Mouse (Mus musculus) splenic B cell, adult 2 months (primary cell): ENCODE measurements around the gene Tssk3.
"Not testable (repeated sequence)": the region's sequence is repeated elsewhere in the genome, so short reads cannot be mapped to it uniquely, and the experiment has no call there.

Source experiments
- DNase-seq: peaks from one replicate; pipeline ENCODE4 v3.0.0-alpha.2; 2011; ENCODE audit warnings: low read depth, low spot score
- H3K27me3 ChIP-seq: 2 replicates; pipeline ENCODE4 v1.6.1; 2012; ENCODE audit warnings: mild to moderate bottlenecking, low read length, moderate library complexity, mixed read lengths; ENCODE audit not compliant: control insufficient read depth, poor library complexity, insufficient read depth, severe bottlenecking
- H3K36me3 ChIP-seq: 2 replicates; pipeline ENCODE4 v1.6.1; 2012; ENCODE audit warnings: mild to moderate bottlenecking, low read length, moderate library complexity, mixed read lengths; ENCODE audit not compliant: control insufficient read depth, poor library complexity, insufficient read depth, severe bottlenecking

Gene Tssk3

DNA sequence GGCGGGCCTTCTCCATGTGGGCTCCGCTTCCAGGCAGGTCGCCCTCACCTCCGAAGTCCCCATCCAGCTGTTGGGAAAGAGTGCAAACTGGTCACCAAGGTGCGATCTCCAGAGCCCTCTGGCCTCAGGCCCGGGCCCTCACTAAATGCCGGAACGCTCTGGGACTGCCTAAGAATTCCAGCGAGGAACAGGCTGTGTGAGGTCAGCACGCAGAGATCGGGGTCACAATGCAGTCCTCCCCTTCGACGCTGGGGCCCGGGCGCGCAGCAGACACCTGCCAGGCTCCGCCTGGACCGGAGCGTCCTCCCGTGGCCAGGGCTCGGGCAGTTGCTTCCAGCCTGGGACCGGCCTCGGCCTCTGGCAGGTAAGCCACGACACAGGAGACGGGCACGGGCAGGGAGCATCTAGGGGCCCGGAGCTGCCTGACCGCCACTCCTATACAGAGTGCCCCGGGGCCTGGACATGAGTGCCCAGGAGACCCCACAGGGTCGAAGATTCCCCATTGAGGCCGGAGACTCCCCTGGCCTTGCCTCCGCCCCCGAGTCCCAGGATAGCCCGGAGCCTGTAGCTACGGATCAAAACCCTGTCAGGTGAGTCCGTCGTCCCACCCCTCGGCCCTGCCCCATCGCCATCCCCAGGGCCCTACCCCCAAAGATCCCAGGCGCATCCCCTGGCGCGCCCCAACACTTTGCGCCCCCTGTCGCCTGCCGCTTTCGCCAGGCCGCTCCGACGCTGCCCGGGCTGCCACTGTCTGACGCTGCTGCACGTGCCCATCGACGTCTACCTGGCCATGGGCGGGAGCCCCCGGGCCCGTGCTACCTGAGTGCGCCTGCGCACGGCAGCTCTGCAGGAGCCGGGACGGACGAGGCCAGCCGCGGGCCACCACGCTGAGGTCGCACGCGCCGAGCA, at the start of gene Tssk3, which contains the start of gene Fam229a:
Gene Tssk3 (minus strand): TSS at position 51 of the 909 bp plus-strand sequence.
Gene Fam229a (plus strand): TSS at position 219 of the 909 bp plus-strand sequence.
- H3K27me3 ChIP-seq: no peaks in the 10 kb centered on the region
- no peaks in the 10 kb centered on the region; the same call in 1 of the 2 replicates for H3K36me3 ChIP-seq
- peak; percentile 78 for DNase-seq

- H3K27me3 ChIP-seq: no peaks in the 10 kb centered on the region
- DNase-seq: peak; percentile 67
- peaks cover 2% of the 10 kb centered on the region; the same call in 1 of the 2 replicates for H3K36me3 ChIP-seq
Observed at GRCm38 (mm10) chr4:129540012-129540411, 49.2 kb upstream of the Tssk3 start.

- DNase-seq, H3K27me3 ChIP-seq, H3K36me3 ChIP-seq: not testable (repeated sequence)
Observed at GRCm38 (mm10) chr4:129528901-129529300, 38.1 kb upstream of the Tssk3 start.

- no peak for DNase-seq
- H3K36me3 ChIP-seq: peaks cover 9% of the 10 kb centered on the region
- no peaks in the 10 kb centered on the region for H3K27me3 ChIP-seq
Observed at GRCm38 (mm10) chr4:129525889-129526288, 35.1 kb upstream of the Tssk3 start.

GRCm38 (mm10) chr4:129525338-129525737, 34.5 kb upstream of the Tssk3 start:
- H3K27me3 ChIP-seq: no peaks in the 10 kb centered on the region

GRCm38 (mm10) chr4:129518519-129518918, 27.7 kb upstream of the Tssk3 start:
- Histone ChIP-seq H3K27me3 (no peaks in the 10 kb centered on the region; the same call in 1 of the 2 replicates), H3K36me3 (peaks cover 16% of the 10 kb centered on the region)
- DNase-seq: no peak

More at GRCm38 (mm10) chr4:129525338-129525737, 34.5 kb upstream of the Tssk3 start:
- H3K36me3 ChIP-seq: peaks cover 6% of the 10 kb centered on the region
- DNase-seq: peak; percentile 87

DNA sequence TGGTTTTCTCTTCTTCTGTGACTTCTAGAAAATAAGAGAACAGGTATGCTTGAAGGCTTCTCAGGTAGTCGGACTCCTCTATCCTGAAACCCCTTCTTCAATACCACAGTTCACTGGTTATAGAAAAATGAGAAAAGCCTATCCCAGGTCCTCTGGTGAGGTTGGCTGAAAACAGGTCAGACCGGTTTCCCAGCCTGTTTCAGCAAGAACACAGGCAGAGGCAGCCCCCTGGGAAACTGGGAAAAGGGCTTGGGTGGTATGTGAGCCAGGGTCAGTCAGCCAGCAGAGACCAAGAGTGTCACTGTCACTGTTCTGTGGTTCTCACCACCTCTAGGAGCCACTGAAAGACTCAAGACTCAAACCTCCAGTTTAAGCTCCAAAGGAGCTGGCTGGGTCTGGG, 26.1 kb upstream of the Tssk3 start:
- H3K27me3 ChIP-seq: no peaks in the 10 kb centered on the region; the same call in 1 of the 2 replicates
- no peak for DNase-seq
- peaks cover 14% of the 10 kb centered on the region for H3K36me3 ChIP-seq

DNA sequence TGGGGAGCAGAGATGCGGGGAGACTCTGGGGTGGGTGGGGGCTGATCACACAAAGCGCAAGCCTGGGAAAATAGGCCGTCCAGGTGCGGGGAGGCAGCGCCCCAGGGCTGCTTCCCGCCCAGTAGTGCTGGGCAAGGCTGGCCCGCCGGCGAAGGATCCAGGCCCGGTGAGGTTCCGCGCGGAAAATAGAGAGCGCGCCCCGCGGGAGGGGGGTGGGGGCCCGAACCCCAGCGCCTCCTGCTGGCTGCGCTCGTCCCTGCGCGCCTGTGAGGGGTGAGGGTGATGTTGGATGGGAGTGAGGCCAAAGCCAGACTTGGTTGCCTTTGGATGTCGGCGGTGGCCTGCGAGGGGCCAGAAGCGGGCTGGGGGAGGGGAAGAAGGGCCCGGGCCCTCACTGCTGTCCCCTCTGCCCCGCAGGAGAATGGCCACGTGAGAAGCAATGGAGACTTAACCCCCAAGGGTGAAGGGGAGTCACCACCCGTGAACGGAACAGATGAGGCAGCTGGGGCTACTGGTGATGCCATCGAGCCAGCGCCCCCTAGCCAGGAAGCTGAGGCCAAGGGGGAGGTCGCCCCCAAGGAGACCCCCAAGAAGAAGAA, 23.6 kb upstream of the Tssk3 start:
- DNase-seq: peak; percentile 79
- H3K27me3 ChIP-seq: no peaks in the 10 kb centered on the region; the same call in 1 of the 2 replicates
- H3K36me3 ChIP-seq: peaks cover 13% of the 10 kb centered on the region

GRCm38 (mm10) chr4:129513891-129514290, 23.1 kb upstream of the Tssk3 start:
- no peaks in the 10 kb centered on the region; the same call in 1 of the 2 replicates for H3K27me3 ChIP-seq
- DNase-seq: no peak

DNA sequence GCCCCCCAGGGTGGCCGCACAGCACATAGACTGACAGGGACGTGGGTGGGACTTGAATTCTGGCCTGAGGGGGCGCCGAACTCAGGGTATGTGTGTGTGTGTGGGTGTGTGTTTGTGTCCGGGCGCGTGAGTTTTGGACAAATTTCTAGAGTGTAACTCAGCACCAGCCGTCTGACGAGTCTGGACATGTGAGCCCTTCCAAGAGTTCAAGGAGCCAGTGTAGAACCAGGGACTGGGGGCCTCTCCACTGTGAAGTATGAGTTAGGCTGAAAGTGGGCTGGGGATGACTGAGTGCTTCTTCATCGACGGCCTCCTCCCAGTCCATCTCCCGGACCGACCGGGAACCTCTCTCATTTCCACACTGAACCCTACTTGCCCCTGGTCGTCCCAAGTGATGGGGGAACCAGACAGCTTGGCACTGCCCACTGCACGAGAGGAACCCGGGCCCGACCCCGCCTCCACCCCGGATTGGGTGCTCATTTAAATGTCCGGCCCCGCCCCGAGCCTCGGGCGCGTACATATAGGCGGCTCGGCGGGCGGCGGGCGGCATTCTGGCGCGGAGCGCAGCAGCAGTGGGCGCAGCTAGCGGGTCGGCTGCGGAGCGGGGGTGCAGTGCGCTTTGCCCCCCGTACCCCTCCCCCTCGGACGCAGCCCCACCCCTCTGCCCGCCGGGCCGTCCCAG, 22.4 kb upstream of the Tssk3 start, which contains the start of gene Marcksl1:
Gene Marcksl1 (plus strand): TSS at position 496 of the 682 bp plus-strand sequence.
- peaks cover 5% of the 10 kb centered on the region for H3K36me3 ChIP-seq
- DNase-seq: peak; percentile 91
- no peaks in the 10 kb centered on the region; the same call in 1 of the 2 replicates for H3K27me3 ChIP-seq

More at GRCm38 (mm10) chr4:129513891-129514290, 23.1 kb upstream of the Tssk3 start:
- peaks cover 10% of the 10 kb centered on the region for H3K36me3 ChIP-seq

DNA sequence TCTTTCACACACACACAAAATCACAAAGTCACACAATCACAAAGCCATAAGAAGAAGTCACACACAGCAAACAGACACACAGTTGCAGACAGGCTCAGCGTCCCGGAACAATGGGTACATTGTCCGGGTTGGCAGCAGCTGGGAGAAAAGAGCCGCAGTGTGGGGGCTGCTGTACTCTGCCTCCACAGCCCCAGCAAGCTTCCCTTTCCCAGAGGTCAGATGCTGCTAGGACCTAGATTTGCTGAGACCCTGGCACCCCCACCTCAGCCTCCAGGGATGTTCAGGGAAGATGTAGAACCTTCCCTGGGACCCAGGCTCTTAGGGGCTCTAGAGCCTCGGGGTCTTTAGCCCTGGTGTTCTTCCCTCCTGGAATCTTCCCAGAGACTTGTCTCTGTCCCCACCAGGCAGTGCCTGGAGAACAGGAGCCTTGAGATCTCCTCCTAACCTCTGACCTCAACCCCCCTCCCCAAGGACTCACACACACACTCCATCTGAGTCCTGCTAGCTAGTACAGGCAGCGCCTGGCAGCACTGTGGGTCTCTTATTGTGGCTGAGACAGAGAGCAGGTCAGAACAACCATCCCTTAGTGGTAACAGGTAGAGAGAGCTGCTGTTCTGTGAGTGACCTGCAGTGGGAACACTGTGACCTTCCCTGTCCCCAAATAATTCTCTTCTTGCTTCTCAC, 20.7 kb upstream of the Tssk3 start:
- DNase-seq: no peak
- H3K27me3 ChIP-seq: no peaks in the 10 kb centered on the region; the same call in 1 of the 2 replicates
- peaks cover under 1% of the 10 kb centered on the region for H3K36me3 ChIP-seq

- DNase-seq: no peak
- H3K27me3 ChIP-seq: no peaks in the 10 kb centered on the region; the same call in 1 of the 2 replicates
- H3K36me3 ChIP-seq: no peaks in the 10 kb centered on the region
Observed at GRCm38 (mm10) chr4:129510723-129511412, 20.0 kb upstream of the Tssk3 start.

DNA sequence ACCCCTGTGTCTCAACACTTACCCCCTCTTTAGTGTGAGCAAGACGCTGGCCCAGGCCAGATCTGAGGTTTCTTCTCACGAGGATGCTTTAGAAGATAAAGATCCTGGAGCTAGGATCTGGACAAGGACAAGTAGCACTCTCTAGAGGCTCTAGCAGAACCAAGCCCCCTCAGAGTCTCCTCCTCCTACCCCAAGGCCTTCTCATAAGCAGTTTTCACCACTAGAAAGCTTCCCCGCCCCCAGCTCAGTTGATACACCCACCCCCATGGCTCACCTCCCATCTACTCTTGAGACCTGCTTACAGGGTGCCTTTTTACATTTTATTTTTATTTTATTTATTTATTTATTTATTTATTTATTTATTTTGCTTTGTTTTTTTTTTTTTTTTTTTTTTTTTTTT, 18.8 kb upstream of the Tssk3 start:
- DNase-seq: no peak
- Histone ChIP-seq H3K36me3 (no peaks in the 10 kb centered on the region), H3K27me3 (no peaks in the 10 kb centered on the region; the same call in 1 of the 2 replicates)
